ENCODE assay signal across 9 mouse cellular contexts in genomic region chr2:146575610-146576297, GRCm38 (mm10).
DNase-seq lines count a peak whose midpoint lies in the region; ATAC-seq and TF ChIP-seq lines count a peak whose summit lies in the region.
"Had no signal": no experiment of that assay in that cellular context is flagged by ENCODE, and none has a peak within 500 bp of the region (broad histone marks: within the 10 kb centered on the region; RNA-seq: fewer than 3 reads in every experiment).

No protein-coding gene starts in this region.

- WGBS in neural tube, embryonic 13.5 days: 56% methylated on average over 3 of the region's 3 CpGs
- 26% methylated on average over 3 of the region's 3 CpGs for WGBS in limb, embryonic 13.5 days
- WGBS in stomach, postnatal 0 days: 51% methylated on average over 3 of the region's 3 CpGs

- no peak overlapping the region for H3K4me2 ChIP-seq in neural tube, embryonic 13.5 days
- no peak overlapping the region for H3K4me2 ChIP-seq in limb, embryonic 13.5 days (replicated peaks)
- no peak overlapping the region for H3K4me2 ChIP-seq in stomach, postnatal 0 days (replicated peaks; ENCODE audit: low read depth)
- H3K4me2 ChIP-seq: lung, embryonic 14.5 days had no signal

- DNase-seq in heart, adult 11 months: peak; percentile 92
- DNase-seq in heart, postnatal 36 days: no peak
- DNase-seq in neural tube, embryonic 10.5 days (ENCODE audit: extremely low spot score, low spot score): no peak
- no peak for DNase-seq in stomach, postnatal 0 days (ENCODE audit: low spot score)
- DNase-seq in layer of hippocampus, postnatal 25 days (ENCODE audit: extremely low spot score in 1 of 2, low spot score in 1 of 2): no peak
- no peak for DNase-seq in gastrocnemius, adult 8-10 months (ENCODE audit: low spot score in 2 of 2)
- DNase-seq: lung, embryonic 14.5 days had no signal

- H3K4me1 ChIP-seq in neural tube, embryonic 13.5 days (replicated peaks): no peaks in the 10 kb centered on the region; the same call in 1 of the 2 replicates
- peaks cover 24% of the 10 kb centered on the region for H3K4me1 ChIP-seq in limb, embryonic 13.5 days
- H3K4me1 ChIP-seq in stomach, postnatal 0 days (replicated peaks; ENCODE audit: control insufficient read depth, insufficient read depth): no peaks in the 10 kb centered on the region

- no peak for ATAC-seq in neural tube, embryonic 13.5 days (ENCODE audit: low read depth)
- ATAC-seq in limb, embryonic 13.5 days (ENCODE audit: low FRiP score, low read depth): peak; percentile 66
- ATAC-seq in stomach, postnatal 0 days (ENCODE audit: low FRiP score, low TSS enrichment): peak; percentile 29; the same call in 1 of the 2 replicates

- intact Hi-C loops in heart, postnatal 36 days (cut with DNase I): no loop called here

- TF ChIP-seq CTCF in stomach, postnatal 0 days (IDR thresholded peaks at IDR 0.05; ENCODE audit: low read depth): no peak

- H3K9me3 ChIP-seq in neural tube, embryonic 13.5 days: no peaks in the 10 kb centered on the region
- peaks cover 2% of the 10 kb centered on the region; the same call in 1 of the 2 replicates for H3K9me3 ChIP-seq in limb, embryonic 13.5 days
- H3K9me3 ChIP-seq in stomach, postnatal 0 days (ENCODE audit: control insufficient read depth, low read length): no peaks in the 10 kb centered on the region

- H3K4me3 ChIP-seq in neural tube, embryonic 13.5 days: no peak overlapping the region
- no peak overlapping the region for H3K4me3 ChIP-seq in limb, embryonic 13.5 days
- no peak overlapping the region for H3K4me3 ChIP-seq in stomach, postnatal 0 days (ENCODE audit: low read depth, low read length)

- no peaks in the 10 kb centered on the region for H3K36me3 ChIP-seq in neural tube, embryonic 13.5 days
- H3K36me3 ChIP-seq in limb, embryonic 13.5 days: no peaks in the 10 kb centered on the region
- no peaks in the 10 kb centered on the region for H3K36me3 ChIP-seq in stomach, postnatal 0 days (ENCODE audit: control insufficient read depth, insufficient read depth, low read length)

- H3K27me3 ChIP-seq in neural tube, embryonic 13.5 days: no peaks in the 10 kb centered on the region
- no peaks in the 10 kb centered on the region for H3K27me3 ChIP-seq in limb, embryonic 13.5 days
- H3K27me3 ChIP-seq in stomach, postnatal 0 days (ENCODE audit: control insufficient read depth, insufficient read depth, low read length): no peaks in the 10 kb centered on the region

- TF ChIP-seq EP300 in stomach, postnatal 0 days (optimal IDR thresholded peaks at IDR 0.05): no peak

- H3K9ac ChIP-seq in neural tube, embryonic 13.5 days: no peak overlapping the region
- no peak overlapping the region for H3K9ac ChIP-seq in limb, embryonic 13.5 days
- H3K9ac ChIP-seq in stomach, postnatal 0 days (ENCODE audit: low read length): no peak overlapping the region
- H3K9ac ChIP-seq: lung, embryonic 14.5 days had no signal

- H3K27ac ChIP-seq in neural tube, embryonic 13.5 days (replicated peaks): peak overlapping the region; percentile 18; the same call in 1 of the 2 replicates
- peak overlapping the region; percentile 58; the same call in 1 of the 2 replicates for H3K27ac ChIP-seq in limb, embryonic 13.5 days
- H3K27ac ChIP-seq in stomach, postnatal 0 days (replicated peaks): no peak overlapping the region; the same call in 1 of the 2 replicates
